Mouse (Mus musculus): ENCODE measurements around the gene Nkd1. TPM values are rescaled to one million over a fixed set of nuclear protein-coding genes. Genes with fewer than 3 reads are reported as not detected.

The Nkd1 gene
- total and polyA plus RNA-seq, 3 experiments, result 0.05 TPM; not detected in 2

DNA sequence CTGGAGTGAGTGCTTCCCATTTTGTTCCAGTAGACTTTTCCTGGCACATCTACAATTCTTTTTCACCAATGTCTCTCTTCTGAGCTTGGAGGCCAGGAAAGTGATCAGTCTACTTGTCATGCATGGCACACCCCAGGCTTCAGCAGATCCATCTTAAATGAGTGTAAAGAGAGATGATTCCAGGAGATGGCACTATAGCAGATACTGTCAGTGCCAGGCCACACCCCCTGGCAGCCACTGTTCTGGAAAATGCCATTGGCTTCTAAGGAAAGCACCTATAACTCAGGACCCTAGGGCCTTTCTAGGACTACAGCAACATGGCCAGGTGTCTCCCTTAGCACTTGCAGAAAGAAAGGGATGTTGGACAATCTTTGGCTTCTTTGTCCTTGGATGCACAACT is 109.9 kb downstream of the Nkd1 start:
- ATAC-seq (ENCODE audit: extremely low read depth, insufficient number of reproducible peaks, low FRiP score, poor library complexity, severe bottlenecking) (no peak), DNase-seq (ENCODE audit: low spot score) (no peak)
- H3K4me1 ChIP-seq (ENCODE audit: insufficient read depth, low read depth, low read length), result peaks cover 43% of the 10 kb centered on the region
- peaks cover 3% of the 10 kb centered on the region; the same call in 1 of the 2 replicates for H3K27me3 ChIP-seq (ENCODE audit: insufficient read depth, low read length)
- TF ChIP-seq CTCF (IDR thresholded peaks at IDR 0.05; ENCODE audit: low read depth, low read length) (no peak), POLR2AphosphoS5 (IDR thresholded peaks at IDR 0.05; ENCODE audit: insufficient replicate concordance, low read depth, low read length) (no peak), GATA1 (IDR thresholded peaks at IDR 0.05; ENCODE audit: borderline replicate concordance, low read length) (no peak), GATA2 (IDR thresholded peaks at IDR 0.05; ENCODE audit: borderline replicate concordance, low read depth, low read length) (no peak), TAL1 (conservative IDR thresholded peaks at IDR 0.05; ENCODE audit: low read depth, low read length) (no peak)
- peaks cover 12% of the 10 kb centered on the region for H3K9me3 ChIP-seq (replicated peaks)
- H3K36me3 ChIP-seq (replicated peaks), result peaks cover 55% of the 10 kb centered on the region
- H3K4me3 ChIP-seq (ENCODE audit: low read depth, low read length), result no peak overlapping the region

DNA sequence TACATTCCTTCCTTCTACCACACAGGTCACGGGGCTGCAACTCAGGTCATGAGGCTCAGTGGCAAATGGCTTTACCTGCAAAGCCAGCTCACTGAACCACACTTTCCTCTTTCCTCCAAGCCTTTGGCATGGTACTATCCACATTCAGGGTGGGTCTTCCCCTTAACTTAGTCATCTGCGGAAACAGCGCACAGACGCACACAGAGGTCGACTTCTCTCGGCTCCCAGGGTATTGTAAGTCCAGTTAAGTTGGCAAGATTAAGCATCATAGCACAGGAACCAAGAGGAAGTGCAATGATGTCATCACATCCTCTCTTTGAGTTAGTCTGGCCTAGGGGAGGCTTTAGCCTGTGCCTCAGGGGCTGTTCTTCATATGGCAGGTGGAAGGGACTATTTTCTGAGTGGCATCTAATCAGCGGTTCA is 112.2 kb downstream of the Nkd1 start:
- no peak for ATAC-seq (ENCODE audit: extremely low read depth, insufficient number of reproducible peaks, low FRiP score, poor library complexity, severe bottlenecking)
- no peak for DNase-seq (ENCODE audit: low spot score)
- H3K4me1 ChIP-seq (ENCODE audit: insufficient read depth, low read depth, low read length), result peaks cover 52% of the 10 kb centered on the region
- H3K9me3 ChIP-seq (replicated peaks), result 0 out of 2 replicates have a peak, but pooled peaks cover 1% of the 10 kb centered on the region
- peaks cover 35% of the 10 kb centered on the region for H3K36me3 ChIP-seq (replicated peaks)
- H3K4me3 ChIP-seq (ENCODE audit: low read depth, low read length), result no peak overlapping the region
- H3K27me3 ChIP-seq (ENCODE audit: insufficient read depth, low read length), result no peaks in the 10 kb centered on the region
- TF ChIP-seq GATA1 (IDR thresholded peaks at IDR 0.05; ENCODE audit: borderline replicate concordance, low read length), result no peak
- TF ChIP-seq POLR2AphosphoS5 (IDR thresholded peaks at IDR 0.05; ENCODE audit: insufficient replicate concordance, low read depth, low read length), result no peak
- no peak for TF ChIP-seq GATA2 (IDR thresholded peaks at IDR 0.05; ENCODE audit: borderline replicate concordance, low read depth, low read length)
- TF ChIP-seq TAL1 (conservative IDR thresholded peaks at IDR 0.05; ENCODE audit: low read depth, low read length), result no peak
- TF ChIP-seq CTCF (IDR thresholded peaks at IDR 0.05; ENCODE audit: low read depth, low read length), result no peak

DNA sequence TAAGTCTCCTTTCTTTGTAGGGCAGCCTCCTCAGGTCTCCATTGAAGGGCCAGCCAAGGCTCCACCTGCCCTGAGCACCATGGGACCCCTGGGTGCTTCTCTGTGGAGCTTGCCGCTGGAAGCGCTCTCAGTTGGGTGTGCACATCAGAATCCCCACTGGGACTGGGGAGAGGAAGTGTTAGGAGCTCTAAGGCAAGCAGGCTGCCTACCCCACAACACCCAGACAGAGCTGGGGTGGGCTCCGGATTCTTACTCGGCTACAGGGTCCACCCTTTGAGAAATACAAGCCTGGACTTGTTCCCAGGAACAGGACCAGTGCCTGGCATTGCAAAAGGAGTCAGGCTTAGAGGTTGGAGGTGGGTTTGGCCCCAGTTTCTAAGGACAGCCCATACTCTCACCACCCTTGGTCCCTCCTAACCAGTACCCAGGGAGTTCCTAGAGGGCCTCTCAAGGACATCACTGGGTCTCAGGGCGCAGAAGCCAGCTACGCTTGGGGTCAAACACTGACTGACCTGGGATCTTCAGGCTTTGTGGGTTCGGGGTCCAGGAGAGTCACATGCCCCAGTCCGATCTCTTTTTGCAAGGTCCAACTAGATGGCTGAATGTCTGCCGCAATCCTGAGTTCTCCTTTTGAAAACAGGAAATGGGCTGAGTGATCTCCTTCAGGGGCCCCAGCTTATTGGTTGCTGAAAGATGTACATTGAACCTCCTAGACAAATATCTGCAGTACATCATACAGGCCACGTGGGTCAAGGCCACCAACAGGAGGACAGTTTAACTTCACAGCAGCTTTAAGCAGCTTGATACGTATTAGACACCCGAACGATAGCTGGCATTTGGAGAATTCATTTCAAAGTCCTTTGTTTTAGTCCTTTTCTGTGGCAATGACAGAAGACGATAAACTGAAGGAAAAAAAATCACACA is 114.6 kb downstream of the Nkd1 start, which contains the start of gene Snx20:
TSS of gene Snx20 (minus strand) at position 655 of the 924 bp plus-strand sequence.
- Histone ChIP-seq H3K4me3 (ENCODE audit: low read depth, low read length) (peak within 1 kb of the TSS; percentile 72), H3K9me3 (replicated peaks) (no peaks in the 10 kb centered on the region), H3K36me3 (replicated peaks) (peaks cover 17% of the 10 kb centered on the region), H3K27me3 (ENCODE audit: insufficient read depth, low read length) (0 out of 2 replicates have a peak, but pooled peaks cover 2% of the 10 kb centered on the region), H3K4me1 (ENCODE audit: insufficient read depth, low read depth, low read length) (peaks cover 48% of the 10 kb centered on the region)
- DNase-seq (ENCODE audit: low spot score), result peak; percentile 72
- peak; percentile 94 for ATAC-seq (ENCODE audit: extremely low read depth, insufficient number of reproducible peaks, low FRiP score, poor library complexity, severe bottlenecking)
- TF ChIP-seq CTCF (IDR thresholded peaks at IDR 0.05; ENCODE audit: low read depth, low read length), result no peak
- TF ChIP-seq GATA1 (IDR thresholded peaks at IDR 0.05; ENCODE audit: borderline replicate concordance, low read length), result no peak

DNA sequence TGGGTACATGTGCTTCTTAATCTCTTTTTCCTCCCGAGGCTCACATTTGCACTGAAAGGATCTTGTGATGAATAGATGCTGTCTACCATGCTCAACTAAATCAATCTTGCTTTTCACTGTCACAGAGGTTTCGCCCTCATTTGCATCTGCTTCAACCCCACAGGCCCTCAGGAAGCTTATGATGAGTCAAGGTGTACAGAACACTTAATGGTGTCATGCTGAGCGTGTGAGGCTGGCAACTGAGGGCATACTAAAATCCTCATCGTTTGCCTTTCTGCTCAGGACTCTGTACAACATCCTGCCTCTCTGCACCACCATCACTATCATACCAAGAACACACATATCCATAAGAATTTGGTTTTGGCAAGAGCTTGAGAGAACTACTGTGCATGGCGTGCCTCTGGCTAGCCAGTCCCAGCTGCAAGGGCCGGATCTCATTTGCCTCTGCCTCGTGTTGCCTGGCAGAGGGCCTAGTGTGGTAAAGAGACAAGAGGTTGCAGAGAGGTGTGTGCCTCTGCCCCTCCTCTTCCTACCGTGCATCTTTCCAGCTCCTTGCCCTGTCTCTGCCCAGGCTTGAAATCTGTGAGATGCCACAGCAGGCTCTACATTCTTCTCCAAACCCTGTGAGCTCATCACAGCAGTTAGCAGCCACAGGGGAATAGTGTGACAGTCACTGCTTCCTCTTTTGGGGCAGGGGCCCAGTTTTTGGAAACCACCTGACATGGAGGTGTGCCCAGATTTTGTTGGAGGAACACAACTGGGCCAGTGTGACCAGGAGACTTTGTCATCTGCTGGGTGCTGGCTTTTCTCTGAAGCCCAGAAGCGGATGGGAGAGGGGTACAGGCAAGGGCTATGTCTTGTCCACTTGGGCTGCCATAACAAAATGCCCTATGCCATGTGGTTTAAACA is 116.2 kb downstream of the Nkd1 start:
- DNase-seq (ENCODE audit: low spot score), result no peak

DNA sequence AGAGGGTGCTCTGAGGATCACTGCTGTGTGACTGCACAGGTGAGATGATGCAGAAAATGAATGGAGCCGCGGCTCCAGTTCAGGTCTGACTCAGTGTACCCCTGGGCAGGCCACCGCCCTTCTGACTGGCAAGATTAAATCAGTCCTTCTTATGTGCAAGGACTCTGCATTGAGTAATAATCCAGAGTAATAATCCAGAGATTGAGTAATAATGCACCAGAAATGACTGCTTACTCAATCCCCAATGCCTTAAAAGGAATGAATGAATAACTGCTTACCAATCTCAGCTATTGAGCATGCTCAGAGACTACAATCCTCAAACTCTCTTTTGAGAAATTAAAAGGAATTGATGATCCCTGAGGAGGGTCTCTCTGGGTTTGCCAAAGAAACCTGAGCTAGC is 117.8 kb downstream of the Nkd1 start:
- no peak for TF ChIP-seq CTCF (IDR thresholded peaks at IDR 0.05; ENCODE audit: low read depth, low read length)
- no peak for TF ChIP-seq GATA2 (IDR thresholded peaks at IDR 0.05; ENCODE audit: borderline replicate concordance, low read depth, low read length)
- TF ChIP-seq GATA1 (IDR thresholded peaks at IDR 0.05; ENCODE audit: borderline replicate concordance, low read length), result no peak
- TF ChIP-seq POLR2AphosphoS5 (IDR thresholded peaks at IDR 0.05; ENCODE audit: insufficient replicate concordance, low read depth, low read length), result no peak
- no peak for TF ChIP-seq TAL1 (conservative IDR thresholded peaks at IDR 0.05; ENCODE audit: low read depth, low read length)
- no peaks in the 10 kb centered on the region for H3K36me3 ChIP-seq (replicated peaks)
- 0 out of 2 replicates have a peak, but pooled peaks cover 6% of the 10 kb centered on the region for H3K27me3 ChIP-seq (ENCODE audit: insufficient read depth, low read length)
- H3K4me1 ChIP-seq (ENCODE audit: insufficient read depth, low read depth, low read length), result peaks cover 20% of the 10 kb centered on the region
- no peak overlapping the region for H3K4me3 ChIP-seq (ENCODE audit: low read depth, low read length)
- no peaks in the 10 kb centered on the region for H3K9me3 ChIP-seq (replicated peaks)
- ATAC-seq (ENCODE audit: extremely low read depth, insufficient number of reproducible peaks, low FRiP score, poor library complexity, severe bottlenecking), result no peak
- DNase-seq (ENCODE audit: low spot score), result no peak

More for the DNA sequence above, 116.2 kb downstream of the Nkd1 start:
- H3K4me3 ChIP-seq (ENCODE audit: low read depth, low read length), result no peak overlapping the region
- ATAC-seq (ENCODE audit: extremely low read depth, insufficient number of reproducible peaks, low FRiP score, poor library complexity, severe bottlenecking), result no peak
- TF ChIP-seq TAL1 (conservative IDR thresholded peaks at IDR 0.05; ENCODE audit: low read depth, low read length), result no peak
- no peak for TF ChIP-seq CTCF (IDR thresholded peaks at IDR 0.05; ENCODE audit: low read depth, low read length)
- TF ChIP-seq POLR2AphosphoS5 (IDR thresholded peaks at IDR 0.05; ENCODE audit: insufficient replicate concordance, low read depth, low read length), result no peak
- TF ChIP-seq GATA1 (IDR thresholded peaks at IDR 0.05; ENCODE audit: borderline replicate concordance, low read length), result no peak
- no peak for TF ChIP-seq GATA2 (IDR thresholded peaks at IDR 0.05; ENCODE audit: borderline replicate concordance, low read depth, low read length)
- 0 out of 2 replicates have a peak, but pooled peaks cover 6% of the 10 kb centered on the region for H3K27me3 ChIP-seq (ENCODE audit: insufficient read depth, low read length)
- H3K36me3 ChIP-seq (replicated peaks), result peaks cover 6% of the 10 kb centered on the region
- no peaks in the 10 kb centered on the region for H3K9me3 ChIP-seq (replicated peaks)
- H3K4me1 ChIP-seq (ENCODE audit: insufficient read depth, low read depth, low read length), result peaks cover 34% of the 10 kb centered on the region
